Mouse (Mus musculus): ENCODE measurements around the gene Slc37a4. TPM values are rescaled to one million over a fixed set of nuclear protein-coding genes. Genes with fewer than 3 reads are reported as not detected.

The Slc37a4 gene
- polyA plus RNA-seq (2015; fragmentation: Nextera tagmentation; extraction: Ambion mirVana) = 67.3 and 74.4 TPM in 2 replicates

- no peaks in the 10 kb centered on the region for H3K27me3 ChIP-seq (ENCODE audit: insufficient read depth, low read length)
- H3K4me1 ChIP-seq (ENCODE audit: insufficient read depth, low read length) = peaks cover 32% of the 10 kb centered on the region; the same call in 1 of the 2 replicates
- H3K4me3 ChIP-seq (ENCODE audit: low read length) = peak within 1 kb of the TSS; percentile 78
- H3K4me2 ChIP-seq (replicated peaks; ENCODE audit: low read depth, low read length) = peak within 1 kb of the TSS; percentile 83
- ATAC-seq (ENCODE audit: low FRiP score, low TSS enrichment) = peak; percentile 98
- peak within 1 kb of the TSS; percentile 90 for H3K27ac ChIP-seq (ENCODE audit: low read length)
- WGBS = under 1% methylated on average over 43 of the region's 43 CpGs
- no peaks in the 10 kb centered on the region for H3K9me3 ChIP-seq (ENCODE audit: low read length)
- peaks cover 21% of the 10 kb centered on the region; the same call in 1 of the 2 replicates for H3K36me3 ChIP-seq (ENCODE audit: insufficient read depth, low read length)
- H3K9ac ChIP-seq (replicated peaks; ENCODE audit: low read length) = peak within 1 kb of the TSS; percentile 81
These were observed at the start of gene Slc37a4 for GRCm38 (mm10) chr9:44396684-44397411. Gene Slc37a4 (plus strand): TSS chr9:44396852.

- no peak for ATAC-seq (ENCODE audit: low FRiP score, low TSS enrichment)
- no peaks in the 10 kb centered on the region for H3K9me3 ChIP-seq (ENCODE audit: low read length)
- H3K9ac ChIP-seq (replicated peaks; ENCODE audit: low read length) = no peak overlapping the region
- no peak overlapping the region for H3K4me2 ChIP-seq (replicated peaks; ENCODE audit: low read depth, low read length)
- H3K27me3 ChIP-seq (ENCODE audit: insufficient read depth, low read length) = no peaks in the 10 kb centered on the region
- H3K36me3 ChIP-seq (ENCODE audit: insufficient read depth, low read length) = peaks cover 51% of the 10 kb centered on the region
- no peak overlapping the region for H3K27ac ChIP-seq (ENCODE audit: low read length)
- H3K4me3 ChIP-seq (ENCODE audit: low read length) = no peak overlapping the region
- peaks cover 12% of the 10 kb centered on the region for H3K4me1 ChIP-seq (ENCODE audit: insufficient read depth, low read length)
- WGBS = 91% methylated on average over 9 of the region's 9 CpGs
These were observed 49.5 kb upstream of the Slc37a4 start for GRCm38 (mm10) chr9:44347166-44347565.

- Histone ChIP-seq H3K4me3 (ENCODE audit: low read length) (no peak overlapping the region), H3K4me2 (replicated peaks; ENCODE audit: low read depth, low read length) (no peak overlapping the region), H3K27ac (ENCODE audit: low read length) (no peak overlapping the region), H3K36me3 (ENCODE audit: insufficient read depth, low read length) (peaks cover 55% of the 10 kb centered on the region), H3K27me3 (ENCODE audit: insufficient read depth, low read length) (no peaks in the 10 kb centered on the region), H3K4me1 (ENCODE audit: insufficient read depth, low read length) (peaks cover 8% of the 10 kb centered on the region), H3K9ac (replicated peaks; ENCODE audit: low read length) (no peak overlapping the region), H3K9me3 (ENCODE audit: low read length) (no peaks in the 10 kb centered on the region)
- 86% methylated on average over 4 of the region's 4 CpGs for WGBS
- ATAC-seq (ENCODE audit: low FRiP score, low TSS enrichment) = no peak
These were observed 49.0 kb upstream of the Slc37a4 start for GRCm38 (mm10) chr9:44347621-44348020.

GRCm38 (mm10) chr9:44348546-44348945, 48.1 kb upstream of the Slc37a4 start:
- ATAC-seq (ENCODE audit: low FRiP score, low TSS enrichment) = no peak
- H3K9me3 ChIP-seq (ENCODE audit: low read length) = no peaks in the 10 kb centered on the region
- WGBS = 92% methylated on average over 4 of the region's 4 CpGs
- H3K4me2 ChIP-seq (replicated peaks; ENCODE audit: low read depth, low read length) = no peak overlapping the region
- no peak overlapping the region for H3K4me3 ChIP-seq (ENCODE audit: low read length)
- no peak overlapping the region for H3K27ac ChIP-seq (ENCODE audit: low read length)
- H3K9ac ChIP-seq (replicated peaks; ENCODE audit: low read length) = no peak overlapping the region
- H3K36me3 ChIP-seq (ENCODE audit: insufficient read depth, low read length) = peaks cover 65% of the 10 kb centered on the region
- no peaks in the 10 kb centered on the region for H3K27me3 ChIP-seq (ENCODE audit: insufficient read depth, low read length)
- no peaks in the 10 kb centered on the region for H3K4me1 ChIP-seq (ENCODE audit: insufficient read depth, low read length)

GRCm38 (mm10) chr9:44351396-44351795, 45.3 kb upstream of the Slc37a4 start:
- Histone ChIP-seq H3K9ac (replicated peaks; ENCODE audit: low read length) (no peak overlapping the region), H3K4me3 (ENCODE audit: low read length) (no peak overlapping the region), H3K27ac (ENCODE audit: low read length) (no peak overlapping the region), H3K27me3 (ENCODE audit: insufficient read depth, low read length) (no peaks in the 10 kb centered on the region), H3K36me3 (ENCODE audit: insufficient read depth, low read length) (peaks cover 92% of the 10 kb centered on the region), H3K4me2 (replicated peaks; ENCODE audit: low read depth, low read length) (no peak overlapping the region), H3K9me3 (ENCODE audit: low read length) (no peaks in the 10 kb centered on the region), H3K4me1 (ENCODE audit: insufficient read depth, low read length) (no peaks in the 10 kb centered on the region)
- WGBS = 93% methylated on average over 4 of the region's 4 CpGs
- no peak for ATAC-seq (ENCODE audit: low FRiP score, low TSS enrichment)

GRCm38 (mm10) chr9:44352337-44352736, 44.3 kb upstream of the Slc37a4 start:
- 93% methylated on average over 10 of the region's 10 CpGs for WGBS

GRCm38 (mm10) chr9:44353142-44353541, 43.5 kb upstream of the Slc37a4 start:
- no peak for ATAC-seq (ENCODE audit: low FRiP score, low TSS enrichment)
- WGBS = 93% methylated on average over 6 of the region's 6 CpGs
- H3K4me1 ChIP-seq (ENCODE audit: insufficient read depth, low read length) = no peaks in the 10 kb centered on the region
- peaks cover 89% of the 10 kb centered on the region for H3K36me3 ChIP-seq (ENCODE audit: insufficient read depth, low read length)
- H3K9me3 ChIP-seq (ENCODE audit: low read length) = no peaks in the 10 kb centered on the region
- H3K27me3 ChIP-seq (ENCODE audit: insufficient read depth, low read length) = no peaks in the 10 kb centered on the region
- H3K4me2 ChIP-seq (replicated peaks; ENCODE audit: low read depth, low read length) = no peak overlapping the region
- no peak overlapping the region for H3K9ac ChIP-seq (replicated peaks; ENCODE audit: low read length)
- no peak overlapping the region for H3K4me3 ChIP-seq (ENCODE audit: low read length)
- no peak overlapping the region for H3K27ac ChIP-seq (ENCODE audit: low read length)

More at GRCm38 (mm10) chr9:44352337-44352736, 44.3 kb upstream of the Slc37a4 start:
- Histone ChIP-seq H3K9ac (replicated peaks; ENCODE audit: low read length) (no peak overlapping the region), H3K27ac (ENCODE audit: low read length) (no peak overlapping the region), H3K9me3 (ENCODE audit: low read length) (no peaks in the 10 kb centered on the region), H3K27me3 (ENCODE audit: insufficient read depth, low read length) (no peaks in the 10 kb centered on the region), H3K4me1 (ENCODE audit: insufficient read depth, low read length) (no peaks in the 10 kb centered on the region), H3K4me2 (replicated peaks; ENCODE audit: low read depth, low read length) (no peak overlapping the region), H3K4me3 (ENCODE audit: low read length) (no peak overlapping the region), H3K36me3 (ENCODE audit: insufficient read depth, low read length) (peaks cover 94% of the 10 kb centered on the region)
- no peak for ATAC-seq (ENCODE audit: low FRiP score, low TSS enrichment)

- 69% methylated on average over 4 of the region's 4 CpGs for WGBS
- Histone ChIP-seq H3K27ac (ENCODE audit: low read length) (no peak overlapping the region), H3K9ac (replicated peaks; ENCODE audit: low read length) (no peak overlapping the region), H3K4me3 (ENCODE audit: low read length) (no peak overlapping the region), H3K27me3 (ENCODE audit: insufficient read depth, low read length) (no peaks in the 10 kb centered on the region), H3K36me3 (ENCODE audit: insufficient read depth, low read length) (peaks cover 65% of the 10 kb centered on the region), H3K4me2 (replicated peaks; ENCODE audit: low read depth, low read length) (no peak overlapping the region), H3K9me3 (ENCODE audit: low read length) (no peaks in the 10 kb centered on the region), H3K4me1 (ENCODE audit: insufficient read depth, low read length) (peaks cover 6% of the 10 kb centered on the region; the same call in 1 of the 2 replicates)
- ATAC-seq (ENCODE audit: low FRiP score, low TSS enrichment) = no peak
These were observed 39.4 kb upstream of the Slc37a4 start for GRCm38 (mm10) chr9:44357207-44357606.

- ATAC-seq (ENCODE audit: low FRiP score, low TSS enrichment) = peak; percentile 94
- H3K4me2 ChIP-seq (replicated peaks; ENCODE audit: low read depth, low read length) = peak within 1 kb of the TSS; percentile 69
- H3K27ac ChIP-seq (ENCODE audit: low read length) = peak within 1 kb of the TSS; percentile 72
- peaks cover 6% of the 10 kb centered on the region; the same call in 1 of the 2 replicates for H3K4me1 ChIP-seq (ENCODE audit: insufficient read depth, low read length)
- no peaks in the 10 kb centered on the region for H3K27me3 ChIP-seq (ENCODE audit: insufficient read depth, low read length)
- peak within 1 kb of the TSS; percentile 75 for H3K9ac ChIP-seq (replicated peaks; ENCODE audit: low read length)
- peaks cover 25% of the 10 kb centered on the region for H3K36me3 ChIP-seq (ENCODE audit: insufficient read depth, low read length)
- H3K4me3 ChIP-seq (ENCODE audit: low read length) = peak within 1 kb of the TSS; percentile 85
- WGBS = under 1% methylated on average over 44 of the region's 44 CpGs
- H3K9me3 ChIP-seq (ENCODE audit: low read length) = no peaks in the 10 kb centered on the region
These were observed 35.3 kb upstream of the Slc37a4 start, which contains the start of gene Vps11 for GRCm38 (mm10) chr9:44361190-44361917. Gene Vps11 (minus strand): TSS chr9:44361670.

Measured in kidney, embryonic 16.5 days (tissue).